Mouse (Mus musculus): ENCODE data around the gene Syndig1l. TPM values are rescaled to one million over a fixed set of nuclear protein-coding genes. Genes with fewer than 3 reads are reported as not detected.

Syndig1l gene
- polyA plus RNA-seq, 1 experiment = 0.48 TPM

- no peaks in the 10 kb centered on the region for H3K4me1 ChIP-seq (ENCODE audit: control insufficient read depth, insufficient read depth, insufficient read length)
- no peak overlapping the region for H3K27ac ChIP-seq (ENCODE audit: insufficient read depth, low read length)
- H3K4me3 ChIP-seq (ENCODE audit: extremely low read depth, insufficient read depth, insufficient read length) = no peak overlapping the region
- no peak for DNase-seq (ENCODE audit: low read depth in 1 of 2, low spot score in 2 of 2)
- no peaks in the 10 kb centered on the region for H3K36me3 ChIP-seq (ENCODE audit: control insufficient read depth, insufficient read depth, low read length)
- peaks cover 12% of the 10 kb centered on the region for H3K27me3 ChIP-seq (ENCODE audit: control insufficient read depth, insufficient read depth, low read length)
- WGBS = 33% methylated on average over 6 of the region's 6 CpGs
- TF ChIP-seq CTCF (IDR thresholded peaks at IDR 0.05; ENCODE audit: extremely low read depth, insufficient read depth, insufficient read length, insufficient replicate concordance) = no peak
- TF ChIP-seq POLR2A (IDR thresholded peaks at IDR 0.05; ENCODE audit: low read depth, low read length) = no peak
Measured at GRCm38 (mm10) chr12:84640253-84640652, 58.4 kb downstream of the Syndig1l start.

- TF ChIP-seq CTCF (IDR thresholded peaks at IDR 0.05; ENCODE audit: extremely low read depth, insufficient read depth, insufficient read length, insufficient replicate concordance) (no peak), POLR2A (IDR thresholded peaks at IDR 0.05; ENCODE audit: low read depth, low read length) (no peak)
- DNase-seq (ENCODE audit: low read depth in 1 of 2, low spot score in 2 of 2) = no peak
- Histone ChIP-seq H3K4me1 (ENCODE audit: control insufficient read depth, insufficient read depth, insufficient read length) (no peaks in the 10 kb centered on the region), H3K36me3 (ENCODE audit: control insufficient read depth, insufficient read depth, low read length) (no peaks in the 10 kb centered on the region), H3K27me3 (ENCODE audit: control insufficient read depth, insufficient read depth, low read length) (no peaks in the 10 kb centered on the region), H3K27ac (ENCODE audit: insufficient read depth, low read length) (no peak overlapping the region), H3K4me3 (ENCODE audit: extremely low read depth, insufficient read depth, insufficient read length) (no peak overlapping the region)
- WGBS = 76% methylated on average over 3 of the region's 3 CpGs
Measured at GRCm38 (mm10) chr12:84631867-84632266, 66.8 kb downstream of the Syndig1l start.

Other genes with a start within 250 kb of the Syndig1l start
- 2.5 and 2.6 TPM in 2 replicates for gene Aldh6a1, start 247.8 kb downstream of the Syndig1l start, polyA plus RNA-seq (2012; rRNA removed)
- 4.5 and 5.9 TPM in 2 replicates for gene Lin52, start 247.4 kb downstream of the Syndig1l start, polyA plus RNA-seq (2012; rRNA removed)
- not detected in 2 replicates for gene Vsx2, start 129.1 kb downstream of the Syndig1l start, polyA plus RNA-seq (2012; rRNA removed)
- 16.6 and 17.0 TPM in 2 replicates for gene Abcd4, start 81.4 kb downstream of the Syndig1l start, polyA plus RNA-seq (2012; rRNA removed)
- gene Vrtn, start 57.8 kb downstream of the Syndig1l start, polyA plus RNA-seq (2012; rRNA removed) = not detected in 2 replicates
- 140 and 155 TPM in 2 replicates for gene Npc2, start 74.3 kb upstream of the Syndig1l start, polyA plus RNA-seq (2012; rRNA removed)
- 26.7 and 28.8 TPM in 2 replicates for gene Isca2, start 74.4 kb upstream of the Syndig1l start, polyA plus RNA-seq (2012; rRNA removed)
- 20.1 and 25.4 TPM in 2 replicates for gene Ltbp2, start 177.7 kb upstream of the Syndig1l start, polyA plus RNA-seq (2012; rRNA removed)

Data from spleen, adult 2 months (tissue).